Mouse (Mus musculus): Measurements from ENCODE around the gene Ebpl. TPM values are rescaled to one million over a fixed set of nuclear protein-coding genes. Genes with fewer than 3 reads are reported as not detected.

Ebpl gene
- polyA plus RNA-seq, 1 experiment from 2014 or later, result 13.8 TPM

- H3K27ac ChIP-seq (ENCODE audit: low read depth), result no peak overlapping the region
- H3K27me3 ChIP-seq (ENCODE audit: insufficient read depth, low read length), result no peaks in the 10 kb centered on the region
- H3K4me2 ChIP-seq (ENCODE audit: low read depth, low read length), result no peak overlapping the region
- H3K9me3 ChIP-seq (ENCODE audit: low read length), result no peaks in the 10 kb centered on the region
- DNase-seq (no peak), ATAC-seq (no peak)
- peaks cover 22% of the 10 kb centered on the region for H3K36me3 ChIP-seq (replicated peaks; ENCODE audit: insufficient read depth, low read length)
- 81% methylated on average over 3 of the region's 3 CpGs for WGBS (ENCODE audit: insufficient replicate concordance)
- H3K9ac ChIP-seq (replicated peaks), result no peak overlapping the region
- H3K4me3 ChIP-seq (ENCODE audit: low read depth, low read length), result no peak overlapping the region
- H3K4me1 ChIP-seq (ENCODE audit: insufficient read depth), result no peaks in the 10 kb centered on the region
- TF ChIP-seq CTCF (IDR thresholded peaks at IDR 0.05; ENCODE audit: low read depth), result no peak
Measured at GRCm38 (mm10) chr14:61390586-61390985, 30.3 kb upstream of the Ebpl start.

GRCm38 (mm10) chr14:61367290-61367689, 7.1 kb upstream of the Ebpl start:
- ATAC-seq, result no peak
- Histone ChIP-seq H3K9ac (replicated peaks) (no peak overlapping the region), H3K4me1 (ENCODE audit: insufficient read depth) (peaks cover 6% of the 10 kb centered on the region; the same call in 1 of the 2 replicates), H3K27ac (ENCODE audit: low read depth) (no peak overlapping the region), H3K36me3 (replicated peaks; ENCODE audit: insufficient read depth, low read length) (peaks cover 25% of the 10 kb centered on the region), H3K4me2 (ENCODE audit: low read depth, low read length) (no peak overlapping the region), H3K9me3 (ENCODE audit: low read length) (no peaks in the 10 kb centered on the region), H3K27me3 (ENCODE audit: insufficient read depth, low read length) (no peaks in the 10 kb centered on the region), H3K4me3 (ENCODE audit: low read depth, low read length) (no peak overlapping the region)
- DNase-seq, result no peak
- WGBS (ENCODE audit: insufficient replicate concordance), result 96% methylated on average over 2 of the region's 2 CpGs
- TF ChIP-seq EP300 (IDR thresholded peaks at IDR 0.05; ENCODE audit: low read depth), result no peak
- no peak for TF ChIP-seq CTCF (IDR thresholded peaks at IDR 0.05; ENCODE audit: low read depth)

GRCm38 (mm10) chr14:61364656-61365055, 4.4 kb upstream of the Ebpl start:
- Histone ChIP-seq H3K27me3 (ENCODE audit: insufficient read depth, low read length) (no peaks in the 10 kb centered on the region), H3K27ac (ENCODE audit: low read depth) (no peak overlapping the region), H3K4me1 (ENCODE audit: insufficient read depth) (peaks cover 25% of the 10 kb centered on the region), H3K4me3 (ENCODE audit: low read depth, low read length) (no peak overlapping the region), H3K4me2 (ENCODE audit: low read depth, low read length) (no peak overlapping the region), H3K9ac (replicated peaks) (no peak overlapping the region), H3K36me3 (replicated peaks; ENCODE audit: insufficient read depth, low read length) (peaks cover 9% of the 10 kb centered on the region), H3K9me3 (ENCODE audit: low read length) (no peaks in the 10 kb centered on the region)
- ATAC-seq (no peak), DNase-seq (no peak)
- WGBS (ENCODE audit: insufficient replicate concordance), result 79% methylated on average over 3 of the region's 3 CpGs
- TF ChIP-seq EP300 (IDR thresholded peaks at IDR 0.05; ENCODE audit: low read depth) (no peak), CTCF (IDR thresholded peaks at IDR 0.05; ENCODE audit: low read depth) (no peak)

- no peak for TF ChIP-seq CTCF (IDR thresholded peaks at IDR 0.05; ENCODE audit: low read depth)
- no peak for TF ChIP-seq EP300 (IDR thresholded peaks at IDR 0.05; ENCODE audit: low read depth)
- no peaks in the 10 kb centered on the region for H3K9me3 ChIP-seq (ENCODE audit: low read length)
- 81% methylated on average over 2 of the region's 2 CpGs for WGBS (ENCODE audit: insufficient replicate concordance)
- no peak overlapping the region for H3K4me3 ChIP-seq (ENCODE audit: low read depth, low read length)
- peak overlapping the region; percentile 29; the same call in 1 of the 2 replicates for H3K27ac ChIP-seq (ENCODE audit: low read depth)
- peaks cover 6% of the 10 kb centered on the region for H3K36me3 ChIP-seq (replicated peaks; ENCODE audit: insufficient read depth, low read length)
- no peaks in the 10 kb centered on the region for H3K27me3 ChIP-seq (ENCODE audit: insufficient read depth, low read length)
- ATAC-seq (no peak), DNase-seq (no peak)
- H3K9ac ChIP-seq (replicated peaks), result no peak overlapping the region
- peaks cover 25% of the 10 kb centered on the region for H3K4me1 ChIP-seq (ENCODE audit: insufficient read depth)
- no peak overlapping the region for H3K4me2 ChIP-seq (ENCODE audit: low read depth, low read length)
Measured at GRCm38 (mm10) chr14:61363734-61364133, 3.5 kb upstream of the Ebpl start.

GRCm38 (mm10) chr14:61362268-61362667, 2.0 kb upstream of the Ebpl start:
- Histone ChIP-seq H3K9ac (replicated peaks) (no peak overlapping the region), H3K4me3 (ENCODE audit: low read depth, low read length) (no peak overlapping the region), H3K36me3 (replicated peaks; ENCODE audit: insufficient read depth, low read length) (peaks cover 6% of the 10 kb centered on the region), H3K4me2 (ENCODE audit: low read depth, low read length) (no peak overlapping the region), H3K27me3 (ENCODE audit: insufficient read depth, low read length) (no peaks in the 10 kb centered on the region), H3K27ac (ENCODE audit: low read depth) (peak overlapping the region; percentile 88; the same call in 1 of the 2 replicates), H3K9me3 (ENCODE audit: low read length) (no peaks in the 10 kb centered on the region), H3K4me1 (ENCODE audit: insufficient read depth) (peaks cover 25% of the 10 kb centered on the region)
- no peak for ATAC-seq
- TF ChIP-seq CTCF (IDR thresholded peaks at IDR 0.05; ENCODE audit: low read depth), result no peak
- no peak for TF ChIP-seq EP300 (IDR thresholded peaks at IDR 0.05; ENCODE audit: low read depth)
- 79% methylated on average over 2 of the region's 2 CpGs for WGBS (ENCODE audit: insufficient replicate concordance)
- no peak for DNase-seq

GRCm38 (mm10) chr14:61360981-61361511, 807 bp upstream of the Ebpl start:
- Histone ChIP-seq H3K27me3 (ENCODE audit: insufficient read depth, low read length) (no peaks in the 10 kb centered on the region), H3K36me3 (replicated peaks; ENCODE audit: insufficient read depth, low read length) (peaks cover 4% of the 10 kb centered on the region; the same call in 1 of the 2 replicates), H3K4me2 (ENCODE audit: low read depth, low read length) (peak overlapping the region; percentile 91), H3K27ac (ENCODE audit: low read depth) (peak overlapping the region; percentile 88), H3K9me3 (ENCODE audit: low read length) (no peaks in the 10 kb centered on the region), H3K4me1 (ENCODE audit: insufficient read depth) (peaks cover 25% of the 10 kb centered on the region), H3K9ac (replicated peaks) (no peak overlapping the region), H3K4me3 (ENCODE audit: low read depth, low read length) (0 out of 2 replicates have a peak overlapping the region, but pooled peaks have one; percentile 63)
- ATAC-seq (peak; percentile 53), DNase-seq (no peak)
- TF ChIP-seq EP300 (IDR thresholded peaks at IDR 0.05; ENCODE audit: low read depth), result no peak
- no peak for TF ChIP-seq CTCF (IDR thresholded peaks at IDR 0.05; ENCODE audit: low read depth)
- WGBS (ENCODE audit: insufficient replicate concordance), result 43% methylated on average over 3 of the region's 3 CpGs

All from liver, postnatal 0 days (tissue).